Mouse (Mus musculus): ENCODE measurements at regions not wholly inside any gene's neighbourhood (a gene's known extent, or its start where the extent isn't known, plus 50 kb on each side); places are given as distances from the start of the nearest gene placed in this dataset.
"Not testable (repeated sequence)": the region's sequence is repeated elsewhere in the genome, so short reads cannot be mapped to it uniquely, and the experiment has no call there.

DNA sequence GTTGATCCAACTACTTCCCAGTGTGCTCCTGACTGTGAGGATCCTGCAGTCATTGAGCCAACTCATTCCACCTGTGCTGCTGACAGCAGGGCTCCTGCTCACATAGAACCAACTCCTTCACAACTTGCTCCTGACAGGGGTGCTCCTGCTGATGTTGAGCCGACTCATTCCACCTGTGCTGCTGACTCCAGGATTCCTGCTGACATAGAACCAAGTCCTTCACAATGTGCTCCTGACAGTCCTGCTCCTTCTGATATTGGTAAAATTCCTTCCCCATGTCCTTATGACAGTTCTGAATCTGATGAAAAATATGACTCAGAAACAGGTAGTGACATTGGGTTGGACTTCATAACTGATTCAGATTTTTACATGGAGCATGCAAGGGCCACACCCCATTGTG is 100.8 kb upstream of the Gm21119 start:
- not testable (repeated sequence) for TF ChIP-seq POLR2A (IDR thresholded peaks at IDR 0.05; ENCODE audit: control insufficient read depth, low read depth, low read length); CTCF (IDR thresholded peaks at IDR 0.05; ENCODE audit: control insufficient read depth, insufficient read depth, insufficient replicate concordance, low read depth, low read length)

All from testis, adult 2 months (tissue).